Mouse (Mus musculus) cortical plate, adult 2 months (tissue): ENCODE measurements at regions not wholly inside any gene's neighbourhood (a gene's known extent, or its start where the extent isn't known, plus 50 kb on each side); places are given as distances from the start of the nearest gene placed in this dataset.

ENCODE experiments used
- CTCF ChIP-seq: fragments of 200-500 bp; IDR thresholded peaks from 2 replicates; pipeline ENCODE4 v1.5.1; 2011; ENCODE audit warnings: mild to moderate bottlenecking, control low read depth, low read length; ENCODE audit not compliant: insufficient read depth; ENCODE audit errors: extremely low read depth
- POLR2A ChIP-seq: fragments of 200-500 bp; IDR thresholded peaks from 2 replicates; pipeline ENCODE4 v1.6.1; 2011; ENCODE audit warnings: mild to moderate bottlenecking, low read length, control low read depth; ENCODE audit not compliant: insufficient read depth; ENCODE audit errors: extremely low read depth

GRCm38 (mm10) chr13:112105953-112106352 lies 182.3 kb upstream of the Ankrd55 start:
- TF ChIP-seq CTCF (no peak), POLR2A (no peak)
